Mouse (Mus musculus) C2C12 (cell line): ENCODE measurements around the gene Robo1. TPM values are rescaled to one million over a fixed set of nuclear protein-coding genes. Genes with fewer than 3 reads are reported as not detected.

Source experiments
- H3K27me3 ChIP-seq: one replicate; pipeline ENCODE4 v1.6.1; 2011; ENCODE audit not compliant: control insufficient read depth, insufficient read depth, insufficient read length
- H3K36me3 ChIP-seq: one replicate; pipeline ENCODE4 v1.6.1; 2011; ENCODE audit not compliant: control insufficient read depth, insufficient read depth
- H3K4me3 ChIP-seq: one replicate; pipeline ENCODE4 v1.5.1; 2011; ENCODE audit warnings: mild to moderate bottlenecking, control low read depth; ENCODE audit not compliant: poor library complexity, insufficient read depth, severe bottlenecking
- H3K79me2 ChIP-seq: one replicate; pipeline ENCODE4 v1.6.1; 2011; ENCODE audit not compliant: control insufficient read depth, insufficient read depth
- H3K79me3 ChIP-seq: one replicate; pipeline ENCODE4 v1.6.1; 2011; ENCODE audit warnings: low read depth, control low read depth
- H3ac ChIP-seq: one replicate; pipeline ENCODE3; 2011; ENCODE audit warnings: low read depth; ENCODE audit not compliant: control insufficient read depth, insufficient read length
- CEBPB ChIP-seq: IDR thresholded peaks from one replicate; pipeline ENCODE4 v1.6.1; 2011; ENCODE audit warnings: low read depth, mild to moderate bottlenecking, control low read depth, moderate library complexity
- CTCF ChIP-seq: IDR thresholded peaks from one replicate; pipeline ENCODE4 v1.5.1; 2011; ENCODE audit not compliant: control insufficient read depth, insufficient read depth, insufficient read length
- FOSL1 ChIP-seq: IDR thresholded peaks from one replicate; pipeline ENCODE4 v1.8.0; 2011; ENCODE audit warnings: mild to moderate bottlenecking, low read length; ENCODE audit not compliant: poor library complexity, insufficient read depth, severe bottlenecking
- MAX ChIP-seq: IDR thresholded peaks from one replicate; pipeline ENCODE4 v1.6.1; 2011; ENCODE audit warnings: mild to moderate bottlenecking, control low read depth
- MYOD1 ChIP-seq: IDR thresholded peaks from one replicate; pipeline ENCODE4 v1.6.1; 2011; ENCODE audit warnings: low read depth; ENCODE audit not compliant: control insufficient read depth, insufficient read length
- MYOG ChIP-seq: IDR thresholded peaks from one replicate; pipeline ENCODE4 v1.6.1; 2011; ENCODE audit not compliant: control insufficient read depth, insufficient read length; ENCODE audit errors: extremely low read depth
- USF1 ChIP-seq: IDR thresholded peaks from one replicate; pipeline ENCODE4 v1.6.1; 2011; ENCODE audit warnings: low read depth, mild to moderate bottlenecking, control low read depth, moderate library complexity
- polyA plus RNA-seq: library from polyadenylated mRNA; unstranded; fragments of >200 nt; fragmentation: generic; extraction: Trizol; gene quantifications from one replicate; pipeline ENCODE4 v1.2.1, GENCODE M21; 2012; ENCODE audit warnings: missing spikeins

Robo1 gene
- polyA plus RNA-seq, 1 experiment, result 6.5 TPM

- no peak for TF ChIP-seq FOSL1
- TF ChIP-seq MYOG, result no peak
- no peak for TF ChIP-seq MYOD1
- TF ChIP-seq CTCF, result no peak
- no peak for TF ChIP-seq CEBPB
- TF ChIP-seq MAX, result no peak
- TF ChIP-seq USF1, result no peak
- Histone ChIP-seq H3K4me3 (no peak overlapping the region), H3K79me2 (no peaks in the 10 kb centered on the region), H3K36me3 (no peaks in the 10 kb centered on the region), H3K79me3 (no peaks in the 10 kb centered on the region), H3ac (no peak overlapping the region), H3K27me3 (no peaks in the 10 kb centered on the region)
Observed at GRCm38 (mm10) chr16:73027692-73028091, 719.6 kb downstream of the Robo1 start.

- Histone ChIP-seq H3K79me2 (no peaks in the 10 kb centered on the region), H3K36me3 (no peaks in the 10 kb centered on the region), H3ac (no peak overlapping the region), H3K79me3 (no peaks in the 10 kb centered on the region), H3K4me3 (no peak overlapping the region), H3K27me3 (no peaks in the 10 kb centered on the region)
- TF ChIP-seq MYOD1, result no peak
- TF ChIP-seq FOSL1, result no peak
- TF ChIP-seq MAX, result no peak
- TF ChIP-seq CEBPB, result no peak
- TF ChIP-seq CTCF, result no peak
- no peak for TF ChIP-seq USF1
- TF ChIP-seq MYOG, result no peak
Observed at GRCm38 (mm10) chr16:73030999-73031398, 722.9 kb downstream of the Robo1 start.

- Histone ChIP-seq H3K4me3 (no peak overlapping the region), H3K36me3 (no peaks in the 10 kb centered on the region), H3K27me3 (no peaks in the 10 kb centered on the region), H3ac (no peak overlapping the region), H3K79me3 (no peaks in the 10 kb centered on the region), H3K79me2 (no peaks in the 10 kb centered on the region)
- TF ChIP-seq USF1 (no peak), CTCF (no peak), MYOD1 (no peak), MYOG (no peak), CEBPB (no peak), FOSL1 (no peak), MAX (no peak)
Observed at GRCm38 (mm10) chr16:73035210-73035985, 727.3 kb downstream of the Robo1 start.

GRCm38 (mm10) chr16:73038552-73038951, 730.4 kb downstream of the Robo1 start:
- TF ChIP-seq MAX (no peak), MYOG (no peak)
- Histone ChIP-seq H3ac (no peak overlapping the region), H3K4me3 (no peak overlapping the region), H3K27me3 (no peaks in the 10 kb centered on the region), H3K79me3 (no peaks in the 10 kb centered on the region), H3K79me2 (no peaks in the 10 kb centered on the region), H3K36me3 (no peaks in the 10 kb centered on the region)

GRCm38 (mm10) chr16:73062461-73062860, 754.4 kb downstream of the Robo1 start:
- no peaks in the 10 kb centered on the region for H3K36me3 ChIP-seq
- no peak for TF ChIP-seq MYOG
- no peak for TF ChIP-seq MAX
- TF ChIP-seq CEBPB, result no peak
- no peak for TF ChIP-seq CTCF
- TF ChIP-seq FOSL1, result no peak
- no peak for TF ChIP-seq MYOD1
- no peak for TF ChIP-seq USF1
- no peak overlapping the region for H3ac ChIP-seq
- no peaks in the 10 kb centered on the region for H3K79me2 ChIP-seq
- H3K79me3 ChIP-seq, result no peaks in the 10 kb centered on the region
- no peak overlapping the region for H3K4me3 ChIP-seq
- H3K27me3 ChIP-seq, result no peaks in the 10 kb centered on the region

GRCm38 (mm10) chr16:73067782-73068181, 759.7 kb downstream of the Robo1 start:
- Histone ChIP-seq H3K27me3 (no peaks in the 10 kb centered on the region), H3K4me3 (no peak overlapping the region), H3ac (no peak overlapping the region), H3K79me2 (no peaks in the 10 kb centered on the region), H3K79me3 (no peaks in the 10 kb centered on the region), H3K36me3 (no peaks in the 10 kb centered on the region)
- TF ChIP-seq MAX (no peak), MYOD1 (no peak), CTCF (no peak), USF1 (no peak)
